Mouse (Mus musculus): Measurements from ENCODE around the gene Wiz.

DNA sequence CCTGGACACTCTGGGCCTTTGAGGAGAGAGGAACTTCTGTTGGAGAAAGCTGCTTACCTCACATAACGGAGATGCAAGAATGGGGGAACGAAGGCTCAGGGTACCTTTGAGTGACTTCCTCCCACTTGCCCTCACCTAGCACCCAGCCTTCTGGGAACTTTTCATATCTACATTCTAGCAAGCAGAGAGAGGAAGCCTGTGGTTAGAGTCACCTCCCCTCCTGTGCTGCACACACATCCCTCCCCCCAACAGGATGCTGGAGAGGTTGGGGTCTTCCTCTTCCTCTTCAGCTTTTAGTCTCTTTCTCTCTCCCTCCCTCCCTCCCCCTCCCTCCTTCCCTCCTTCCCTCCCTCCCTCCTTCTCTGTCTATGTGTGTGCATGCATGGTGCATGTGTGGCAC, 34.8 kb upstream of the Wiz start, which contains the start of gene Pglyrp2:
- TF ChIP-seq CTCF (IDR thresholded peaks at IDR 0.05; ENCODE audit: low read depth, low read length) (no peak), POLR2A (IDR thresholded peaks at IDR 0.05; ENCODE audit: extremely low read depth, insufficient read depth, low read length) (no peak)
